Mouse (Mus musculus): ENCODE results near the gene Cd40lg.

DNA sequence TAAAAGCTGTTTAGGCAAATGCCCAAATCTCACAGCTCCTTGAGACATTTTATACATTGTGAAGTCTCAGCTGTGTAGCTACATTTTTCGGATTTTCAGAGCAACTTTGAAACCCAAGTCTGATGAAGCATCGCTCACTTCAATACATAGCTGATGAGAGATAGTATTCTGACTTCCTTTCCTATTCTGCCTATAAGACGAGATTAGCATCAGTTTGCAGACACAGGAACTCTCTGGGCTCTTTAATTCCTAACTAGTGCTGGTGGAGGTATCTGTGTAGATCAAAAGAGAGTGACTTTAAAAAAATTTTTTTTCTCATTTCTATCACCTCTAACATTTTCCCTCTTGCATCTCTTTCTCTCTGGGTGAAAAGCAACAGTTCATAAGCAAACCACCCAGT, 26.6 kb downstream of the Cd40lg start:
- TF ChIP-seq CTCF (IDR thresholded peaks at IDR 0.05; ENCODE audit: extremely low read depth, insufficient read length, insufficient replicate concordance, low read depth, low read length) (no peak), POLR2A (IDR thresholded peaks at IDR 0.05; ENCODE audit: low read depth, low read length) (no peak)
